Mouse (Mus musculus) liver, postnatal 0 days (tissue): ENCODE data around the gene Mrps7. TPM values are rescaled to one million over a fixed set of nuclear protein-coding genes. Genes with fewer than 3 reads are reported as not detected.

Experiments used
- ATAC-seq: fragments of 200-750 bp; cut with Nextera tagmentation; 2 replicates; pipeline ENCODE4 v1.8.0; 2017; ENCODE audit warnings: mild to moderate bottlenecking, moderate library complexity
- DNase-seq: peaks from one replicate; pipeline ENCODE4 v3.0.0-alpha.2; 2016
- H3K27ac ChIP-seq: fragments of 300-500 bp; sonication (generic); 2 replicates; pipeline ENCODE4 v1.5.1; 2014; ENCODE audit warnings: antibody characterized with exemption, moderate library complexity, mild to moderate bottlenecking, low read depth
- H3K27me3 ChIP-seq: fragments of 300-500 bp; sonication (generic); 2 replicates; pipeline ENCODE4 v1.6.1; 2014; ENCODE audit warnings: low read length, control low read depth, mixed read lengths; ENCODE audit not compliant: insufficient read depth
- H3K36me3 ChIP-seq: fragments of 300-500 bp; sonication (generic); replicated peaks from 2 replicates; pipeline ENCODE4 v1.6.1; 2014; ENCODE audit warnings: mild to moderate bottlenecking, control low read depth, low read length, moderate library complexity, mixed read lengths; ENCODE audit not compliant: insufficient read depth
- H3K4me1 ChIP-seq: fragments of 300-500 bp; sonication (generic); 2 replicates; pipeline ENCODE4 v1.6.1; 2014; ENCODE audit warnings: antibody characterized with exemption, mild to moderate bottlenecking, control low read depth; ENCODE audit not compliant: insufficient read depth
- H3K4me2 ChIP-seq: fragments of 300-500 bp; sonication (generic); 2 replicates; pipeline ENCODE4 v1.6.1; 2014; ENCODE audit warnings: low read depth, mild to moderate bottlenecking, low read length, moderate library complexity, mixed read lengths
- H3K4me3 ChIP-seq: fragments of 300-500 bp; sonication (generic); 2 replicates; pipeline ENCODE4 v1.5.1; 2014; ENCODE audit warnings: low read depth, low read length
- H3K9ac ChIP-seq: fragments of 300-500 bp; sonication (generic); replicated peaks from 2 replicates; pipeline ENCODE4 v1.6.1; 2014; ENCODE audit warnings: mild to moderate bottlenecking, moderate library complexity
- H3K9me3 ChIP-seq: fragments of 300-500 bp; sonication (generic); 2 replicates; pipeline ENCODE4 v1.6.1; 2016; ENCODE audit warnings: mild to moderate bottlenecking, control low read depth, low read length, mixed read lengths
- CTCF ChIP-seq: sonication (generic); IDR thresholded peaks from 2 replicates; pipeline ENCODE4 v1.5.1; 2016; ENCODE audit warnings: antibody characterized with exemption, low read depth
- EP300 ChIP-seq: IDR thresholded peaks from 2 replicates; pipeline ENCODE4 v1.6.1; 2016; ENCODE audit warnings: antibody characterized with exemption, low read depth, mild to moderate bottlenecking
- WGBS: fragments of 180-500 bp; shearing (Covaris S2); extraction: QIAGEN DNeasy Blood & Tissue Kit; methylation state at CpG from one replicate; pipeline ENCODE4 v1.1.7; 2014; ENCODE audit not compliant: insufficient replicate concordance; 5-methylcytosine and 5-hydroxymethylcytosine counted together
- polyA plus RNA-seq: library from polyadenylated mRNA; unstranded; fragments of >200 nt; fragmentation: Nextera tagmentation; extraction: Ambion mirVana; gene quantifications from 2 replicates; pipeline ENCODE4 v1.2.1, GENCODE M21; 2015

Mrps7 gene
- polyA plus RNA-seq, 1 experiment from 2014 or later, result 48.9 TPM

DNA sequence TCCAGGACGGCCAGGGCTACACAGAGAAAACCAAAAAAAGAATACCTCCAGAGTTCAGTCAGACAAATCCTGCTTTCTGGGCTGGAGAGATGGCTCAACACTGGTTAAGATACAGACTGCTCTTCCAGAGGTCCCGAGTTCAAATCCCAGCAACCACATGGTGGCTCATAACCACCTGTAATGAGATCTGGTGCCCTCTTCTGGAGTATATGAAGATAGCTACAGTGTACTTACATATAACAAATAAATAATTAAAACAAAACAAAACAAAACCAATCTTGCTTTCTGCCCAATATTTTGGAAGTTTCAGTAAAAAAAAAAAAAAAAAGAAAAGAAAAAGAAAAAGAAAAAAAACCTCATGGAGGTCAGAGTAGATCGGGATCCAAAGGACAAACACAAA, 8.5 kb upstream of the Mrps7 start:
- Histone ChIP-seq H3K4me3 (no peak overlapping the region), H3K9me3 (no peaks in the 10 kb centered on the region), H3K36me3 (peaks cover 44% of the 10 kb centered on the region), H3K9ac (no peak overlapping the region), H3K27ac (no peak overlapping the region), H3K4me2 (no peak overlapping the region), H3K27me3 (no peaks in the 10 kb centered on the region), H3K4me1 (0 out of 2 replicates have a peak, but pooled peaks cover 4% of the 10 kb centered on the region)
- TF ChIP-seq CTCF (peak; percentile 4; the same call in 1 of the 2 replicates), EP300 (no peak)
- DNase-seq (no peak), ATAC-seq (no peak)
- WGBS, result 84% methylated on average over 3 of the region's 3 CpGs

DNA sequence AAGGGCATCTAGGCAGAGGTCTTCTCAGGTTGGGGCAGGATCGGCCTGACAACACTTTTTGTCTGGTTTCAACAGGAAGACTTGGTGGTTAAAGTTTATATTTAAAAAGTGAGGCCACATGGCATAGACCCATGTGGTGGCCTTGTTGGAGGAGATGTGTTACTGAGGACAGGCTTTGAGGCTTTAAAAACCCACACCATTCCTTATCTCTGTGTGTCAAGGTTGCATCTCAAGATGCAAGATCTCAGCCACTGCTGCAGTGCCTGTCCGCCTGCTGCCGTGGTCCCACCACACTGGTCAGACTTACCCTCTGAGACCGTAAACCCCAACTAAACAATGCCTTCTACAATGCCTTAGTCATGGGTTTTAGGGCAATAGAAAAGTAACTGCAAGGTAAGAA, 5.4 kb upstream of the Mrps7 start:
- Histone ChIP-seq H3K9ac (no peak overlapping the region), H3K4me1 (peaks cover 22% of the 10 kb centered on the region), H3K9me3 (no peaks in the 10 kb centered on the region), H3K27me3 (no peaks in the 10 kb centered on the region), H3K36me3 (peaks cover 25% of the 10 kb centered on the region), H3K4me2 (no peak overlapping the region), H3K27ac (no peak overlapping the region), H3K4me3 (no peak overlapping the region)
- ATAC-seq (no peak), DNase-seq (no peak)
- no peak for TF ChIP-seq EP300
- TF ChIP-seq CTCF, result no peak
- 58% methylated on average over 4 of the region's 4 CpGs for WGBS

GRCm38 (mm10) chr11:115599722-115600121, 4.0 kb upstream of the Mrps7 start:
- DNase-seq, result no peak
- Histone ChIP-seq H3K4me3 (no peak overlapping the region), H3K4me1 (peaks cover 25% of the 10 kb centered on the region), H3K9me3 (no peaks in the 10 kb centered on the region), H3K27me3 (no peaks in the 10 kb centered on the region), H3K4me2 (no peak overlapping the region), H3K36me3 (peaks cover 14% of the 10 kb centered on the region; the same call in 1 of the 2 replicates), H3K27ac (no peak overlapping the region), H3K9ac (no peak overlapping the region)
- TF ChIP-seq EP300 (no peak), CTCF (no peak)
- 80% methylated on average over 7 of the region's 7 CpGs for WGBS
- ATAC-seq, result no peak

GRCm38 (mm10) chr11:115600743-115601142, 3.0 kb upstream of the Mrps7 start:
- ATAC-seq, result no peak
- TF ChIP-seq CTCF (no peak), EP300 (no peak)
- no peaks in the 10 kb centered on the region for H3K27me3 ChIP-seq
- DNase-seq, result no peak
- no peak overlapping the region for H3K4me2 ChIP-seq
- H3K4me1 ChIP-seq, result peaks cover 33% of the 10 kb centered on the region
- H3K36me3 ChIP-seq, result peaks cover 14% of the 10 kb centered on the region; the same call in 1 of the 2 replicates
- no peak overlapping the region for H3K4me3 ChIP-seq
- H3K9ac ChIP-seq, result no peak overlapping the region
- 87% methylated on average over 9 of the region's 15 CpGs for WGBS
- H3K27ac ChIP-seq, result 0 out of 2 replicates have a peak overlapping the region, but pooled peaks have one; percentile 19
- H3K9me3 ChIP-seq, result no peaks in the 10 kb centered on the region

DNA sequence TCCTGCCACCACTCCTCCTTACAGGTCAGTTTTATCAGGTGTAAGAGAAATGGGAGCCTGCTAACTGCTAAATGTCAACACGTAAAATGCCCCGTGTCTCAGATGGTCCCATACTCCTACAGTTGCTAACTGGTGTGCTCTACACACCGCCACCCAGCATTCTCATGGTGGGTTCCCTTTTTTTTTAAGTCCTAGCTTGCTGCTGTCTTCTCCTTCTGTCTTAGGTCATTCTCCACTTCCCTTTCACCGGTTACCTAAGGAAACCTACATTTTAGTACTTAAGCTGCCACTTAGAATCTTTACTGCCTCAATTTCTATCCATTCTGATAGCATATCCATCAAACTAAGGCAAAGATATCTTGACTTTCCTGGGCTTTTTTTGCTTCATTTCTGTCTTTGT, 2.6 kb upstream of the Mrps7 start:
- H3K27ac ChIP-seq, result 0 out of 2 replicates have a peak overlapping the region, but pooled peaks have one; percentile 19
- WGBS, result 50% methylated on average over 4 of the region's 4 CpGs

DNA sequence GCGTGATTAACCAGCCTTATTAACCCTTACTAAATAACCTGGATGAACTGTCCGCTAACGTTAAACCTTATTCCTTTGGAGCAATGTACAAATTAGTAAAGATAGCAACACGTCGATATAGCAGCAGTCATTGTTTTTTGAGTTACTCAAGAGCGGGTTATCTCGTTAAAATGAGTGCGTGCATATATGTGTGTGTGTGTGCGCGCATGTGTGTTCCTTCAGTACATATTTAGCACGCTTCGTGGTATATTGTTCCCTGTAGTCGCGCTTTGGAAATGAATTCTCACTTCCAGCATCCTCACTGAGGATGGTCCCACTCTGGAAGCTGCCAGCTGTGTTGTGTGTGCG, 623 bp upstream of the Mrps7 start:
- no peak for TF ChIP-seq CTCF
- WGBS, result 2% methylated on average over 15 of the region's 15 CpGs
- Histone ChIP-seq H3K27ac (peak overlapping the region; percentile 95), H3K4me2 (peak overlapping the region; percentile 95), H3K4me1 (peaks cover 34% of the 10 kb centered on the region), H3K36me3 (peaks cover 32% of the 10 kb centered on the region), H3K9ac (peak overlapping the region; percentile 94), H3K27me3 (no peaks in the 10 kb centered on the region), H3K9me3 (no peaks in the 10 kb centered on the region), H3K4me3 (peak overlapping the region; percentile 81)
- DNase-seq (no peak), ATAC-seq (no peak; the same call in 1 of the 2 replicates)

More for the DNA sequence above, 2.6 kb upstream of the Mrps7 start:
- Histone ChIP-seq H3K36me3 (peaks cover 18% of the 10 kb centered on the region; the same call in 1 of the 2 replicates), H3K4me2 (no peak overlapping the region), H3K4me3 (no peak overlapping the region), H3K9ac (no peak overlapping the region), H3K9me3 (no peaks in the 10 kb centered on the region), H3K4me1 (peaks cover 34% of the 10 kb centered on the region), H3K27me3 (no peaks in the 10 kb centered on the region)
- TF ChIP-seq CTCF (no peak), EP300 (no peak)
- no peak for ATAC-seq
- DNase-seq, result no peak

GRCm38 (mm10) chr11:115604304-115604696, 575 bp downstream of the Mrps7 start:
- DNase-seq, result peak; percentile 65
- peak; percentile 8 for ATAC-seq
- Histone ChIP-seq H3K36me3 (peaks cover 44% of the 10 kb centered on the region), H3K4me1 (peaks cover 34% of the 10 kb centered on the region), H3K27me3 (no peaks in the 10 kb centered on the region), H3K4me2 (peak overlapping the region; percentile 95), H3K27ac (peak overlapping the region; percentile 95), H3K9me3 (no peaks in the 10 kb centered on the region), H3K9ac (peak overlapping the region; percentile 94), H3K4me3 (peak overlapping the region; percentile 81)
- TF ChIP-seq EP300, result no peak
- TF ChIP-seq CTCF, result no peak
- WGBS, result under 1% methylated on average over 24 of the region's 26 CpGs
